Mouse (Mus musculus) neural tube, embryonic 12.5 days (tissue): Measurements from ENCODE around the gene Phf21a. TPM values are rescaled to one million over a fixed set of nuclear protein-coding genes. Genes with fewer than 3 reads are reported as not detected.
A peak's percentile ranks its signal among the peaks of the same experiment; 100 is the strongest.

Experiments used
- microRNA counts: library from miRNA; unstranded; fragments of <30 nt; microRNA quantifications from one replicate; lab custom pipeline; 2017
- microRNA-seq: library from miRNA; unstranded; fragments of <30 nt; microRNA quantifications from one replicate; pipeline ENCODE4, GENCODE M21; 2017
- polyA plus RNA-seq: library from polyadenylated mRNA; unstranded; fragments of >200 nt; fragmentation: Nextera tagmentation; extraction: Ambion mirVana; gene quantifications from 2 replicates; pipeline ENCODE4 v1.2.1, GENCODE M21; 2016

Gene Phf21a
- polyA plus RNA-seq, 1 experiment from 2014 or later, result 38.4 TPM

MicroRNAs within 50 kb of the gene (microRNA counts, 519-probe panel; counts per million panel counts)
- microRNA mmu-miR-1955 (lab: Ali Mortazavi, UCI), result 3,538 counts per million, percentile 73 among the panel's probes with 10 or more counts

Small RNA genes lying within 50 kb of the gene (microRNA-seq; reads per million reads assigned to microRNA genes)
- gene Mir1955 (26.9 reads per million, percentile 33 among the genes with 10 or more reads in this experiment), gene Mir7000 (0.66 reads per million)

Other genes starting within 250 kb of the Phf21a start
- 0.50 and 0.96 TPM in 2 replicates for gene Chrm4, start 165.9 kb upstream of the Phf21a start, polyA plus RNA-seq
- 774 and 775 TPM in 2 replicates for gene Mdk, start 160.8 kb upstream of the Phf21a start, polyA plus RNA-seq
- gene Gm9821, start 147.4 kb upstream of the Phf21a start, polyA plus RNA-seq, result 0.29 and 0.32 TPM in 2 replicates
- 36.0 and 41.6 TPM in 2 replicates for gene Dgkz, start 117.3 kb upstream of the Phf21a start, polyA plus RNA-seq
- 1.7 and 2.5 TPM in 2 replicates for gene Creb3l1, start 68.6 kb upstream of the Phf21a start, polyA plus RNA-seq